Mouse (Mus musculus) stomach, embryonic 16.5 days (tissue): ENCODE data around the gene Rps26. TPM values are rescaled to one million over a fixed set of nuclear protein-coding genes. Genes with fewer than 3 reads are reported as not detected.
A peak's percentile ranks its signal among the peaks of the same experiment; 100 is the strongest.
"Not testable (repeated sequence)": the region's sequence is repeated elsewhere in the genome, so short reads cannot be mapped to it uniquely, and the experiment has no call there.

Experiments used
- ATAC-seq: fragments of 200-750 bp; cut with Nextera tagmentation; 2 replicates; pipeline ENCODE4 v1.8.0; 2017; ENCODE audit warnings: moderate number of reproducible peaks, moderate TSS enrichment; ENCODE audit not compliant: insufficient read depth, low FRiP score
- H3K27ac ChIP-seq: fragments of 300-500 bp; sonication (generic); 2 replicates; pipeline ENCODE4 v1.5.1; 2014; ENCODE audit warnings: low read length
- H3K27me3 ChIP-seq: fragments of 300-500 bp; sonication (generic); 2 replicates; pipeline ENCODE4 v1.6.1; 2014; ENCODE audit warnings: low read length, control low read depth, mixed read lengths; ENCODE audit not compliant: control insufficient read depth, insufficient read depth
- H3K36me3 ChIP-seq: fragments of 300-500 bp; sonication (generic); 2 replicates; pipeline ENCODE4 v1.6.1; 2014; ENCODE audit warnings: low read length; ENCODE audit not compliant: control insufficient read depth, insufficient read depth
- H3K4me1 ChIP-seq: fragments of 300-500 bp; sonication (generic); 2 replicates; pipeline ENCODE4 v1.6.1; 2014; ENCODE audit warnings: low read length, control low read depth, mixed read lengths; ENCODE audit not compliant: control insufficient read depth, insufficient read depth
- H3K4me2 ChIP-seq: fragments of 300-500 bp; sonication (generic); 2 replicates; pipeline ENCODE4 v1.6.1; 2014; ENCODE audit warnings: low read depth, low read length, mixed read lengths
- H3K4me3 ChIP-seq: fragments of 300-500 bp; sonication (generic); replicated peaks from 2 replicates; pipeline ENCODE4 v1.5.1; 2014; ENCODE audit warnings: mild to moderate bottlenecking, low read length
- H3K9ac ChIP-seq: fragments of 300-500 bp; sonication (generic); 2 replicates; pipeline ENCODE4 v1.6.1; 2014; ENCODE audit warnings: low read length
- H3K9me3 ChIP-seq: fragments of 300-500 bp; sonication (generic); replicated peaks from 2 replicates; pipeline ENCODE4 v1.6.1; 2016; ENCODE audit warnings: low read length, control low read depth; ENCODE audit not compliant: control insufficient read depth
- WGBS: fragments of 180-500 bp; shearing (Covaris S2); extraction: QIAGEN DNeasy Blood & Tissue Kit; methylation state at CpG from one replicate; pipeline ENCODE4 v1.1.7; 2014; 5-methylcytosine and 5-hydroxymethylcytosine counted together
- polyA plus RNA-seq: library from polyadenylated mRNA; unstranded; fragments of >200 nt; fragmentation: Nextera tagmentation; extraction: Ambion mirVana; gene quantifications from 2 replicates; pipeline ENCODE4 v1.2.1, GENCODE M21; 2015

The Rps26 gene
- polyA plus RNA-seq, 1 experiment from 2014 or later = 704 TPM

GRCm38 (mm10) chr10:128618570-128618969 is 8.0 kb downstream of the Rps26 start:
- Histone ChIP-seq H3K9ac (no peak overlapping the region), H3K9me3 (no peaks in the 10 kb centered on the region), H3K4me2 (no peak overlapping the region), H3K27me3 (no peaks in the 10 kb centered on the region), H3K4me3 (no peak overlapping the region), H3K4me1 (no peaks in the 10 kb centered on the region), H3K36me3 (peaks cover under 1% of the 10 kb centered on the region; the same call in 1 of the 2 replicates), H3K27ac (no peak overlapping the region)
- no peak for ATAC-seq
- 81% methylated on average over 1 of the region's 1 CpGs for WGBS

DNA sequence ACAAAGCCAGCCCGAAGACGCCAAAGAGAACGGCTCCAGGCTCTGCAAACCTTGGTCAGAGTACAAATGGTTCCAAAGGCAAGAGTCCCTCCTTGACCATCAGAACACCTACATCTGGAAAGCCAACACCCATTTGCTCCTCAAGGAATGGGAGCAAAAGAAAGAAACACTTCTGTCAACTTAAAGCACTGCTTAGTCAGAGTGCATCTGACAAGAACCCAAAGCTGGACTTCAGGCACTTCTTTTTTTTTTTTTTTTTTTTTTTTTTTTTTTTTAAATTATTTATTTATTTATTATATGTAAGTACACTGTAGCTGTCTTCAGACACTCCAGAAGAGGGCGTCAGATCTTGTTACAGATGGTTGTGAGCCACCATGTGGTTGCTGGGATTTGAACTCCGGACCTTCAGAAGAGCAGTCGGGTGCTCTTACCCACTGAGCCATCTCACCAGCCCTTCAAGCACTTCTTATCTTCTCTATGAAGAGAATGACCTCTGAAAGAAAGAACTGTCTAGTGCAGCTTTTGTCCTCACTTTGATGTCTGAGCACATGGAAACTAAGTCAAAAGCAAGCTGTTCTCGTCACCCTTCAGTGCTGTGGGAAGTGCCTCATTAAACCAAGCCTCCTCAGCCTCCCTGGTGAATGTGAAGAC is 10.6 kb downstream of the Rps26 start:
- H3K9ac ChIP-seq, H3K9me3 ChIP-seq, H3K36me3 ChIP-seq, H3K4me2 ChIP-seq, ATAC-seq, H3K4me1 ChIP-seq, H3K27ac ChIP-seq, H3K27me3 ChIP-seq, H3K4me3 ChIP-seq: not testable (repeated sequence)
- 80% methylated on average over 6 of the region's 7 CpGs for WGBS

- WGBS = 55% methylated on average over 3 of the region's 3 CpGs
Measured at GRCm38 (mm10) chr10:128614934-128615333, 11.6 kb downstream of the Rps26 start.

GRCm38 (mm10) chr10:128613820-128614219 is 12.7 kb downstream of the Rps26 start:
- 53% methylated on average over 4 of the region's 4 CpGs for WGBS
- H3K4me3 ChIP-seq, H3K4me2 ChIP-seq, H3K9me3 ChIP-seq, H3K36me3 ChIP-seq, H3K27ac ChIP-seq, ATAC-seq, H3K9ac ChIP-seq, H3K27me3 ChIP-seq, H3K4me1 ChIP-seq: not testable (repeated sequence)

More at GRCm38 (mm10) chr10:128614934-128615333, 11.6 kb downstream of the Rps26 start:
- no peak overlapping the region for H3K27ac ChIP-seq
- no peaks in the 10 kb centered on the region for H3K4me1 ChIP-seq
- H3K4me3 ChIP-seq = no peak overlapping the region
- no peaks in the 10 kb centered on the region for H3K36me3 ChIP-seq
- H3K4me2 ChIP-seq = no peak overlapping the region
- no peaks in the 10 kb centered on the region for H3K9me3 ChIP-seq
- no peak for ATAC-seq
- H3K27me3 ChIP-seq = no peaks in the 10 kb centered on the region
- no peak overlapping the region for H3K9ac ChIP-seq

DNA sequence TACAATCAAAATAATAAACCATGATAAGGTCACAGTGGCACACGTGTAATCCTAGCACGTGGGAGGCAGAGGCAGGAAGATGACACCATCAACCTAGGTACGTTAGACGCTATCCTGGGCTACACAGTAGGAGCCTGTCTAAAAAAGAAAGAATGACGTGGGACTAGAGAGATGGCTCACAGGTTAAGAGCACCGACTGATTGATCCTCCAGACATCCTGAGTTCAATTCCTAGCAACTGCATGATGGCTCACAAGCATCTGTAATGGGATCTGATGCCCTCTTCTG is 13.4 kb downstream of the Rps26 start:
- H3K9ac ChIP-seq = no peak overlapping the region
- H3K27me3 ChIP-seq = no peaks in the 10 kb centered on the region
- 41% methylated on average over 6 of the region's 6 CpGs for WGBS
- H3K4me1 ChIP-seq = no peaks in the 10 kb centered on the region
- no peak overlapping the region for H3K27ac ChIP-seq
- no peak overlapping the region for H3K4me3 ChIP-seq
- no peaks in the 10 kb centered on the region for H3K36me3 ChIP-seq
- ATAC-seq = no peak; the same call in 1 of the 2 replicates
- no peaks in the 10 kb centered on the region for H3K9me3 ChIP-seq
- H3K4me2 ChIP-seq = no peak overlapping the region

GRCm38 (mm10) chr10:128612433-128613153 is 14.0 kb downstream of the Rps26 start:
- no peak overlapping the region for H3K27ac ChIP-seq
- no peaks in the 10 kb centered on the region for H3K4me1 ChIP-seq
- H3K4me2 ChIP-seq = peak overlapping the region; percentile 39
- H3K4me3 ChIP-seq = no peak overlapping the region
- no peaks in the 10 kb centered on the region for H3K9me3 ChIP-seq
- H3K27me3 ChIP-seq = no peaks in the 10 kb centered on the region
- 0 out of 2 replicates have a peak overlapping the region, but pooled peaks have one; percentile 25 for H3K9ac ChIP-seq
- H3K36me3 ChIP-seq = no peaks in the 10 kb centered on the region
- 15% methylated on average over 16 of the region's 16 CpGs for WGBS
- peak; percentile 21; the same call in 1 of the 2 replicates for ATAC-seq

DNA sequence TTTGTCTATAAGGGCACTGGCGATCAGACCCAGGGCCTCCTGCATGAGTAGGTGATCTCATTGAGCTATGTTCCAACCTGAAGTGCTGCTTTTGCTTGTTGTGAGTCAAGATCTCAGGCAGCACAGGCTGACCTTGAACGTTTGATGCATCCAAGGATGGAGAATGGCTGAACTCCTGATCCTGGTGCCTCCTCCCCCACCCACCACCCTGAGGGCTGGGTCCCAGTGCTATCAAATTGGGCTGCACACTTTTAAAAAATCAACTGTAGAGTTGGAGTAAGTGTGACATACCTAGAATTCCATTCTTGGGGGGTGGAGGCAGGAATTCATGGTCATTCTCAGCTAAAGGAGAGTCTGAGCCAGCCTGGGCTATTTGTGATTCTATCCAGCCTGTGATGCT is 20.1 kb downstream of the Rps26 start:
- Histone ChIP-seq H3K9me3 (no peaks in the 10 kb centered on the region), H3K36me3 (no peaks in the 10 kb centered on the region), H3K4me2 (no peak overlapping the region), H3K27me3 (no peaks in the 10 kb centered on the region), H3K9ac (no peak overlapping the region), H3K27ac (no peak overlapping the region), H3K4me3 (no peak overlapping the region), H3K4me1 (no peaks in the 10 kb centered on the region)
- no peak for ATAC-seq
- WGBS = 45% methylated on average over 2 of the region's 2 CpGs

DNA sequence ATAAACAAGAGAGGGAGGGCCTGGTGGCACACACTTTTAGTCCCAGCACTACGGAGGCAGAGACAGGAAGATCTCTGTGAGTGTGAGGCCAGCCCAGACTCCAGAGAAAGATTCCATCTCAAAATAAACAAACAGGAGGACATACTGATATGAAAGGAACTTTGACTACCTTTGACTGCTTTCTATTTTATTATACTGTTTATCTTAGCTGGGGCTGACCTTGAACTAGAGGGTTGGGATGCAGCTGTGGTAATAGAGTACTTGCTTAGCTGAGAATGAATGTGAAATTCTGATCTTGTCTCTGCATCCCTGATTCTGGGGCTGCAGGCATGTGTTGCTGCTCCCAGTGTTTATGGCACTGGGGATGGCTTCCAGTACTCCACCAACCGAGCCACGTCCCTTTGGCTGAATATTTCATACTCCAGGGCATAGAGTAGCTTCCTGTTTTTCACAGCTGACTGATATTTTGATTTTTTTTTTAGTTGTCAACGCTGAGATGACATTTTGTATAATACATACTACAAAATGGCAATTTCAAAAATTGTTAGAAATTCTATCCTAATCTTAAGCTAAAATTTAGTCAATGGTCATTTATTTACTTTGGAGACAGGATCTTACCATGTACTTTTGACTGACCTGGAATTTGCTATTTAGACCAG is 23.9 kb downstream of the Rps26 start:
- H3K4me3 ChIP-seq = no peak overlapping the region
- no peak overlapping the region for H3K27ac ChIP-seq
- no peaks in the 10 kb centered on the region for H3K27me3 ChIP-seq
- no peak for ATAC-seq
- 75% methylated on average over 4 of the region's 4 CpGs for WGBS
- no peaks in the 10 kb centered on the region for H3K36me3 ChIP-seq
- no peaks in the 10 kb centered on the region for H3K4me1 ChIP-seq
- H3K4me2 ChIP-seq = no peak overlapping the region
- H3K9me3 ChIP-seq = no peaks in the 10 kb centered on the region
- no peak overlapping the region for H3K9ac ChIP-seq

DNA sequence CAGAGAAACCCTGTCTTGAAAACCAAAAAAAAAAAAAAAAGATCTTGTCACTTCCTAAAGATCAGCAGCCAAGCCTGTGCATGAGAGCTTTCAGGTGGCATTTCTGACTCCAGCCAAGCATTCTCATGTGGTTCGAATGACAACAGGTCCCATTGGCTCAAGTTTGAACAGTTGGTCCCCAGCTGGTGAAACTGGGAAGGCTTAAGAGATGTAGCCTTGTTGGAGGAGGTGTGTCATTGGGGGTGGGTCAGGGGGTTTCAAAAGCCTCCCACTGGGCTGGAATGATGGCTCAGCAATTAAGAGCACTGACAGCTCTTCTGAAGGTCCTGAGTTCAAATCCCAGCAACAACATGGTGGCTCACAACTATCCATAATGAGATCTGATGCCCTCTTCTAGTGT is 25.0 kb downstream of the Rps26 start:
- Histone ChIP-seq H3K36me3 (no peaks in the 10 kb centered on the region), H3K27ac (no peak overlapping the region), H3K4me2 (no peak overlapping the region), H3K27me3 (no peaks in the 10 kb centered on the region), H3K4me1 (no peaks in the 10 kb centered on the region), H3K9me3 (no peaks in the 10 kb centered on the region), H3K9ac (no peak overlapping the region), H3K4me3 (no peak overlapping the region)
- ATAC-seq = no peak
- WGBS = 78% methylated on average over 1 of the region's 1 CpGs
